Mouse (Mus musculus): Measurements from ENCODE around the gene Faim. TPM values are rescaled to one million over a fixed set of nuclear protein-coding genes. Genes with fewer than 3 reads are reported as not detected.

The Faim gene
- 2.4 and 4.0 TPM in 2 replicates for polyA plus RNA-seq (2012; rRNA removed)

DNA sequence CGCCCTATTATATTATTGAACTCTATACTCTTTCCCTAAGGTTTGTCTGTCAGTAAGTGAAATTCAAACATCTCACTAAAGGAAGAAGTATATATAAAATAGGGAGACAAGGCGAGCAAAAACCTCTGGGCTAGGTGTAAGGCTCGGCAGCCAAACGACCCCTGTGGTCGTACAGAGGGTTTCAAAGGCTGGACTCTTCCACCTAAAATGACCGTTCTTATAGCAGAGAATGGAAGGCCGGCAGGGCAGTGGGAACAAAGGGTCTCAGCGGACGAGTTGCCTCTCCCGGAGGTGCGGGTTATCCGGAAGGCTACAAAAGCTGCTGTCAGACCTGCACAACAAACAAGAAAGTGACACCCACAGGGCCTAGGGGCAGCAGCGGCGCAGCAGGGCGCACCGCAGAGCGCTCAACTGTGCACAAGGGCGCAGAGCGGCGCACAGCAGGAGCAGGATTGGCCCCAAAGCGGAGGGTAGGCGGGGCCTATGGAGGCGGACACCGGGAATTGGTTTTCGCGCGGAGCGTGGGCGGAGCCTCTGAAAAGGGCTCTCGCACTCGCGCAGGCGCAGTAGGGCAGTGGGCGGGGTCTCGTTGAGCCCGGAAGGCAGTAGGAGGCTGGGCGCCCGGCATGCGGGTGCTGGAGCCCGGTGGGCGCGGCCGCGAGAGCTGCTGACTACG lies at the start of gene Faim:
Faim (plus strand) TSS at position 574 of the 676 bp plus-strand sequence.

GRCm38 (mm10) chr9:98955103-98955715 lies 31.0 kb upstream of the Faim start, which contains the start of gene Foxl2:
Foxl2 (plus strand) TSS chr9:98955288.

GRCm38 (mm10) chr9:99035575-99035974 lies 49.4 kb downstream of the Faim start, which contains the start of gene Gm1123:
Gm1123 (minus strand) TSS chr9:99035715.

Other genes starting within 250 kb of the Faim start
- gene Prr23a1, start 143.9 kb upstream of the Faim start, polyA plus RNA-seq (2012; rRNA removed) = 0.17 and 0.69 TPM in 2 replicates
- 0.61 TPM in 1 of 2 replicates, not detected in the other for gene Prr23a2, start 129.9 kb upstream of the Faim start, polyA plus RNA-seq (2012; rRNA removed)
- gene Prr23a3, start 121.6 kb upstream of the Faim start, polyA plus RNA-seq (2012; rRNA removed) = 0.67 and 0.98 TPM in 2 replicates
- 1.3 and 1.9 TPM in 2 replicates for gene 7420426K07Rik, start 83.3 kb upstream of the Faim start, polyA plus RNA-seq (2012; rRNA removed)
- gene Foxl2, start 31.1 kb upstream of the Faim start, polyA plus RNA-seq (2012; rRNA removed) = 29.8 and 31.9 TPM in 2 replicates
- not detected in 2 replicates for gene Gm1123, start 49.3 kb downstream of the Faim start, polyA plus RNA-seq (2012; rRNA removed)
- gene Pik3cb, start 154.2 kb downstream of the Faim start, polyA plus RNA-seq (2012; rRNA removed) = 2.2 TPM in 2 replicates

All from ovary, adult 2 months (tissue).